Mouse (Mus musculus): Measurements from ENCODE around the gene Itpa.
A peak's percentile ranks its signal among the peaks of the same experiment; 100 is the strongest.

Itpa gene

GRCm38 (mm10) chr2:130728906-130729585 is 61.6 kb downstream of the Itpa start:
- peak; percentile 14 for DNase-seq (ENCODE audit: low read depth)

GRCm38 (mm10) chr2:130730746-130731145 is 63.3 kb downstream of the Itpa start:
- DNase-seq (ENCODE audit: low read depth) = no peak
